Mouse (Mus musculus) spleen, adult 10 weeks (tissue): ENCODE measurements around the gene Papss2. TPM values are rescaled to one million over a fixed set of nuclear protein-coding genes. Genes with fewer than 3 reads are reported as not detected.

ENCODE experiments used
- polyA plus RNA-seq: library from polyadenylated mRNA; stranded (reverse); fragments of 350-450 nt; fragmentation: Illumina TruSeq; extraction: RNeasy Lipid Tissue Mini Kit (QIAGEN cat#74804); gene quantifications from one replicate; pipeline ENCODE4 v1.2.3, GENCODE M21; 2015; ENCODE audit warnings: low replicate concordance; ENCODE audit not compliant: insufficient read depth

The Papss2 gene
- 9.3 TPM for polyA plus RNA-seq

GRCm38 (mm10) chr19:32595506-32596286 lies at the start of gene Papss2:
TSS of gene Papss2 (plus strand) at chr19:32595790.

Other genes with a start within 250 kb of the Papss2 start
- gene Sgms1, start 206.1 kb upstream of the Papss2 start, polyA plus RNA-seq: 48.9 TPM
- gene Rpl9-ps6, start 129.2 kb upstream of the Papss2 start, polyA plus RNA-seq: 97.6 TPM
- gene Minpp1, start 110.0 kb upstream of the Papss2 start, polyA plus RNA-seq: 26.4 TPM
- 103 TPM for gene Atad1, start 144.0 kb downstream of the Papss2 start, polyA plus RNA-seq
- gene Pten, start 161.7 kb downstream of the Papss2 start, polyA plus RNA-seq: 116 TPM